Mouse (Mus musculus): Measurements from ENCODE around the gene Tmem232. TPM values are rescaled to one million over a fixed set of nuclear protein-coding genes. Genes with fewer than 3 reads are reported as not detected.
"Not testable (repeated sequence)": the region's sequence is repeated elsewhere in the genome, so short reads cannot be mapped to it uniquely, and the experiment has no call there.

Gene Tmem232
- polyA plus RNA-seq, 1 experiment from 2014 or later, result not detected

GRCm38 (mm10) chr17:65527529-65527928 lies 13.1 kb downstream of the Tmem232 start:
- Histone ChIP-seq H3K4me2 (no peak overlapping the region), H3K27me3 (no peaks in the 10 kb centered on the region), H3K9ac (no peak overlapping the region), H3K36me3 (no peaks in the 10 kb centered on the region), H3K27ac (no peak overlapping the region), H3K4me1 (replicated peaks) (no peaks in the 10 kb centered on the region), H3K4me3 (replicated peaks) (no peak overlapping the region), H3K9me3 (replicated peaks) (no peaks in the 10 kb centered on the region)
- 58% methylated on average over 5 of the region's 5 CpGs for WGBS (ENCODE audit: insufficient replicate concordance)
- no peak for ATAC-seq (ENCODE audit: low read depth)
- no peak for DNase-seq

- Histone ChIP-seq H3K27me3 (no peaks in the 10 kb centered on the region), H3K4me3 (replicated peaks) (no peak overlapping the region), H3K4me2 (no peak overlapping the region), H3K4me1 (replicated peaks) (no peaks in the 10 kb centered on the region), H3K9me3 (replicated peaks) (no peaks in the 10 kb centered on the region), H3K9ac (no peak overlapping the region), H3K36me3 (no peaks in the 10 kb centered on the region), H3K27ac (no peak overlapping the region)
- DNase-seq (no peak), ATAC-seq (ENCODE audit: low read depth) (no peak)
- WGBS (ENCODE audit: insufficient replicate concordance), result 69% methylated on average over 3 of the region's 3 CpGs
Observed at GRCm38 (mm10) chr17:65513517-65513916, 27.1 kb downstream of the Tmem232 start.

- no peak overlapping the region for H3K4me2 ChIP-seq
- ATAC-seq (ENCODE audit: low read depth) (no peak), DNase-seq (no peak)
- no peaks in the 10 kb centered on the region for H3K9me3 ChIP-seq (replicated peaks)
- H3K27me3 ChIP-seq, result no peaks in the 10 kb centered on the region
- no peak overlapping the region for H3K9ac ChIP-seq
- H3K4me1 ChIP-seq (replicated peaks), result no peaks in the 10 kb centered on the region
- 42% methylated on average over 10 of the region's 10 CpGs for WGBS (ENCODE audit: insufficient replicate concordance)
- H3K4me3 ChIP-seq (replicated peaks), result no peak overlapping the region
- no peaks in the 10 kb centered on the region for H3K36me3 ChIP-seq
- H3K27ac ChIP-seq, result no peak overlapping the region
Observed at GRCm38 (mm10) chr17:65484654-65485053, 55.9 kb downstream of the Tmem232 start.

GRCm38 (mm10) chr17:65476747-65477146 lies 63.8 kb downstream of the Tmem232 start:
- no peaks in the 10 kb centered on the region for H3K27me3 ChIP-seq
- H3K27ac ChIP-seq, result no peak overlapping the region

GRCm38 (mm10) chr17:65450818-65451217 lies 89.8 kb downstream of the Tmem232 start:
- no peaks in the 10 kb centered on the region for H3K36me3 ChIP-seq
- no peak for ATAC-seq (ENCODE audit: low read depth)
- no peak overlapping the region for H3K9ac ChIP-seq
- no peaks in the 10 kb centered on the region for H3K4me1 ChIP-seq (replicated peaks)
- no peaks in the 10 kb centered on the region for H3K27me3 ChIP-seq
- H3K9me3 ChIP-seq (replicated peaks), result no peaks in the 10 kb centered on the region
- H3K4me3 ChIP-seq (replicated peaks), result no peak overlapping the region
- DNase-seq, result no peak
- H3K27ac ChIP-seq, result no peak overlapping the region
- H3K4me2 ChIP-seq, result no peak overlapping the region

More at GRCm38 (mm10) chr17:65476747-65477146, 63.8 kb downstream of the Tmem232 start:
- H3K9me3 ChIP-seq (replicated peaks), result no peaks in the 10 kb centered on the region
- H3K4me3 ChIP-seq (replicated peaks), result no peak overlapping the region
- H3K9ac ChIP-seq, result no peak overlapping the region
- no peaks in the 10 kb centered on the region for H3K36me3 ChIP-seq
- 78% methylated on average over 10 of the region's 10 CpGs for WGBS (ENCODE audit: insufficient replicate concordance)
- H3K4me2 ChIP-seq, result no peak overlapping the region
- no peak for DNase-seq
- no peaks in the 10 kb centered on the region for H3K4me1 ChIP-seq (replicated peaks)
- no peak for ATAC-seq (ENCODE audit: low read depth)

GRCm38 (mm10) chr17:65437906-65438305 lies 102.7 kb downstream of the Tmem232 start:
- not testable (repeated sequence) for H3K4me1 ChIP-seq (replicated peaks); ATAC-seq (ENCODE audit: low read depth); H3K27ac ChIP-seq; H3K4me2 ChIP-seq; H3K9ac ChIP-seq; H3K36me3 ChIP-seq; H3K27me3 ChIP-seq; H3K4me3 ChIP-seq (replicated peaks); DNase-seq; H3K9me3 ChIP-seq (replicated peaks)
- 75% methylated on average over 12 of the region's 12 CpGs for WGBS (ENCODE audit: insufficient replicate concordance)

GRCm38 (mm10) chr17:65419124-65419523 lies 121.5 kb downstream of the Tmem232 start:
- Histone ChIP-seq H3K27me3 (no peaks in the 10 kb centered on the region), H3K27ac (no peak overlapping the region), H3K9me3 (replicated peaks) (0 out of 2 replicates have a peak, but pooled peaks cover 4% of the 10 kb centered on the region), H3K36me3 (no peaks in the 10 kb centered on the region), H3K4me3 (replicated peaks) (no peak overlapping the region), H3K4me1 (replicated peaks) (no peaks in the 10 kb centered on the region), H3K4me2 (no peak overlapping the region), H3K9ac (no peak overlapping the region)
- DNase-seq (no peak), ATAC-seq (ENCODE audit: low read depth) (no peak)

- ATAC-seq (ENCODE audit: low read depth) (no peak), DNase-seq (no peak)
- Histone ChIP-seq H3K36me3 (no peaks in the 10 kb centered on the region), H3K9me3 (replicated peaks) (no peaks in the 10 kb centered on the region), H3K9ac (no peak overlapping the region), H3K27ac (no peak overlapping the region), H3K4me1 (replicated peaks) (no peaks in the 10 kb centered on the region), H3K4me2 (no peak overlapping the region), H3K4me3 (replicated peaks) (no peak overlapping the region), H3K27me3 (no peaks in the 10 kb centered on the region)
- 65% methylated on average over 9 of the region's 9 CpGs for WGBS (ENCODE audit: insufficient replicate concordance)
Observed at GRCm38 (mm10) chr17:65405309-65405708, 135.3 kb downstream of the Tmem232 start.

- Histone ChIP-seq H3K27ac (no peak overlapping the region), H3K4me1 (replicated peaks) (no peaks in the 10 kb centered on the region), H3K9ac (no peak overlapping the region), H3K4me3 (replicated peaks) (no peak overlapping the region), H3K36me3 (no peaks in the 10 kb centered on the region), H3K4me2 (no peak overlapping the region), H3K27me3 (no peaks in the 10 kb centered on the region), H3K9me3 (replicated peaks) (no peaks in the 10 kb centered on the region; the same call in none of the 2 replicates)
- 43% methylated on average over 1 of the region's 1 CpGs for WGBS (ENCODE audit: insufficient replicate concordance)
- no peak for DNase-seq
- ATAC-seq (ENCODE audit: low read depth), result no peak
Observed at GRCm38 (mm10) chr17:65400914-65401313, 139.7 kb downstream of the Tmem232 start.

GRCm38 (mm10) chr17:65384411-65384962 lies 156.1 kb downstream of the Tmem232 start:
- H3K9me3 ChIP-seq (replicated peaks), result no peaks in the 10 kb centered on the region; the same call in 1 of the 2 replicates
- no peak for DNase-seq
- no peak overlapping the region for H3K9ac ChIP-seq
- H3K4me3 ChIP-seq (replicated peaks), result no peak overlapping the region
- ATAC-seq (ENCODE audit: low read depth), result no peak
- H3K27ac ChIP-seq, result no peak overlapping the region
- WGBS (ENCODE audit: insufficient replicate concordance), result 64% methylated on average over 9 of the region's 9 CpGs
- H3K27me3 ChIP-seq, result no peaks in the 10 kb centered on the region
- H3K4me2 ChIP-seq, result no peak overlapping the region
- no peaks in the 10 kb centered on the region for H3K4me1 ChIP-seq (replicated peaks)
- no peaks in the 10 kb centered on the region for H3K36me3 ChIP-seq

- 0 out of 2 replicates have a peak, but pooled peaks cover 3% of the 10 kb centered on the region for H3K9me3 ChIP-seq (replicated peaks)
- no peak overlapping the region for H3K9ac ChIP-seq
- H3K4me3 ChIP-seq (replicated peaks), result no peak overlapping the region
- no peak for ATAC-seq (ENCODE audit: low read depth)
- WGBS (ENCODE audit: insufficient replicate concordance), result 18% methylated on average over 7 of the region's 7 CpGs
- H3K27ac ChIP-seq, result no peak overlapping the region
- H3K4me2 ChIP-seq, result no peak overlapping the region
- no peaks in the 10 kb centered on the region for H3K27me3 ChIP-seq
- no peak for DNase-seq
- H3K36me3 ChIP-seq, result no peaks in the 10 kb centered on the region
- H3K4me1 ChIP-seq (replicated peaks), result no peaks in the 10 kb centered on the region
Observed at GRCm38 (mm10) chr17:65370034-65370780, 170.4 kb downstream of the Tmem232 start.

All from liver, embryonic 13.5 days (tissue).